Mouse (Mus musculus) kidney, postnatal 10 days (tissue): ENCODE measurements around the gene Mrpl24.

Experiments used
- DNase-seq: peaks from one replicate; pipeline ENCODE4 v3.0.0; 2021; ENCODE audit warnings: mixed read lengths

Mrpl24 gene

GRCm38 (mm10) chr3:87948378-87949265, 29.3 kb downstream of the Mrpl24 start, which contains the start of gene Crabp2:
Crabp2 (plus strand) TSS chr3:87948666.
- DNase-seq: peak; percentile 38

GRCm38 (mm10) chr3:87949266-87949954, 30.1 kb downstream of the Mrpl24 start:
- DNase-seq: no peak

GRCm38 (mm10) chr3:87949955-87950515, 30.7 kb downstream of the Mrpl24 start:
- DNase-seq: no peak

- DNase-seq: no peak
Observed at GRCm38 (mm10) chr3:87951946-87952345, 32.6 kb downstream of the Mrpl24 start.

- DNase-seq: peak; percentile 64
Observed at GRCm38 (mm10) chr3:87952440-87952839, 33.1 kb downstream of the Mrpl24 start.

GRCm38 (mm10) chr3:87958056-87958455, 38.8 kb downstream of the Mrpl24 start:
- DNase-seq: no peak

- peak; percentile 21 for DNase-seq
Observed at GRCm38 (mm10) chr3:87958476-87958875, 39.2 kb downstream of the Mrpl24 start.

- no peak for DNase-seq
Observed at GRCm38 (mm10) chr3:87958967-87959366, 39.7 kb downstream of the Mrpl24 start.

GRCm38 (mm10) chr3:87959371-87959770, 40.1 kb downstream of the Mrpl24 start:
- no peak for DNase-seq

- DNase-seq: no peak
Observed at GRCm38 (mm10) chr3:87960191-87960585, 40.9 kb downstream of the Mrpl24 start.

- peak; percentile 97 for DNase-seq
Observed at GRCm38 (mm10) chr3:87960586-87961191, 41.4 kb downstream of the Mrpl24 start.

- peak; percentile 79 for DNase-seq
Observed at GRCm38 (mm10) chr3:87970184-87970938, 51.1 kb downstream of the Mrpl24 start.

- DNase-seq: peak; percentile 91
Observed at GRCm38 (mm10) chr3:87970939-87971488, 51.7 kb downstream of the Mrpl24 start, which contains the start of gene Nes. Nes (plus strand) TSS chr3:87971078.

- no peak for DNase-seq
Observed at GRCm38 (mm10) chr3:87971489-87972202, 52.3 kb downstream of the Mrpl24 start.

- no peak for DNase-seq
Observed at GRCm38 (mm10) chr3:87972203-87972664, 52.9 kb downstream of the Mrpl24 start.

- DNase-seq: peak; percentile 42
Observed at GRCm38 (mm10) chr3:87972776-87973175, 53.5 kb downstream of the Mrpl24 start.
